Mouse (Mus musculus) forebrain, embryonic 14.5 days (tissue): ENCODE data around the gene Amotl2. TPM values are rescaled to one million over a fixed set of nuclear protein-coding genes. Genes with fewer than 3 reads are reported as not detected.

Source experiments
- ATAC-seq: fragments of 200-750 bp; cut with Nextera tagmentation; 2 replicates; pipeline ENCODE4 v1.8.0; 2017; ENCODE audit warnings: mild to moderate bottlenecking, moderate library complexity
- DNase-seq: peaks from one replicate; pipeline ENCODE4 v3.0.0-alpha.2; 2015; ENCODE audit warnings: low spot score
- H3K27ac ChIP-seq: fragments of 300-500 bp; sonication (generic); 2 replicates; pipeline ENCODE4 v1.5.1; 2014; ENCODE audit warnings: low read depth, mild to moderate bottlenecking, control low read depth, low read length, moderate library complexity
- H3K27me3 ChIP-seq: fragments of 300-500 bp; sonication (generic); replicated peaks from 2 replicates; pipeline ENCODE4 v1.6.1; 2014; ENCODE audit warnings: low read length, control low read depth, mixed read lengths; ENCODE audit not compliant: control insufficient read depth, insufficient read depth
- H3K36me3 ChIP-seq: fragments of 300-500 bp; sonication (generic); 2 replicates; pipeline ENCODE4 v1.6.1; 2014; ENCODE audit warnings: low read length, control low read depth; ENCODE audit not compliant: control insufficient read depth, insufficient read depth
- H3K4me1 ChIP-seq: fragments of 300-500 bp; sonication (generic); 2 replicates; pipeline ENCODE4 v1.6.1; 2014; ENCODE audit warnings: antibody characterized with exemption, low read length, control low read depth; ENCODE audit not compliant: control insufficient read depth, insufficient read depth
- H3K4me2 ChIP-seq: fragments of 300-500 bp; sonication (generic); 2 replicates; pipeline ENCODE4 v1.6.1; 2014; ENCODE audit warnings: mild to moderate bottlenecking, control low read depth, low read length
- H3K4me3 ChIP-seq: fragments of 300-500 bp; sonication (generic); 2 replicates; pipeline ENCODE4 v1.5.1; 2014; ENCODE audit warnings: low read depth, low read length, control low read depth
- H3K9ac ChIP-seq: fragments of 300-500 bp; sonication (generic); 2 replicates; pipeline ENCODE4 v1.6.1; 2014; ENCODE audit warnings: mild to moderate bottlenecking, low read length, control low read depth, moderate library complexity
- H3K9me3 ChIP-seq: fragments of 300-500 bp; sonication (generic); replicated peaks from 2 replicates; pipeline ENCODE4 v1.6.1; 2016; ENCODE audit warnings: low read length, control low read depth, mixed read lengths; ENCODE audit not compliant: control insufficient read depth
- WGBS: fragments of 180-500 bp; shearing (Covaris S2); extraction: QIAGEN DNeasy Blood & Tissue Kit; methylation state at CpG from one replicate; pipeline ENCODE4 v1.1.7; 2014; 5-methylcytosine and 5-hydroxymethylcytosine counted together
- polyA plus RNA-seq: library from polyadenylated mRNA; unstranded; fragments of >200 nt; fragmentation: Nextera tagmentation; extraction: Ambion mirVana; gene quantifications from 2 replicates; pipeline ENCODE4 v1.2.1, GENCODE M21; 2014

Amotl2 gene
- polyA plus RNA-seq, 1 experiment from 2014 or later = 30.4 TPM

GRCm38 (mm10) chr9:102766741-102767140 is 50.3 kb downstream of the Amotl2 start:
- H3K9ac ChIP-seq = no peak overlapping the region
- H3K36me3 ChIP-seq = no peaks in the 10 kb centered on the region
- peaks cover 5% of the 10 kb centered on the region; the same call in 1 of the 2 replicates for H3K4me1 ChIP-seq
- H3K4me3 ChIP-seq = no peak overlapping the region
- H3K9me3 ChIP-seq = no peaks in the 10 kb centered on the region
- no peak overlapping the region for H3K4me2 ChIP-seq
- no peak overlapping the region for H3K27ac ChIP-seq
- no peak for DNase-seq
- 93% methylated on average over 3 of the region's 3 CpGs for WGBS
- no peak for ATAC-seq
- no peaks in the 10 kb centered on the region for H3K27me3 ChIP-seq

- H3K4me3 ChIP-seq = no peak overlapping the region
- H3K27ac ChIP-seq = no peak overlapping the region
- no peak overlapping the region for H3K9ac ChIP-seq
- no peak overlapping the region for H3K4me2 ChIP-seq
- peaks cover 5% of the 10 kb centered on the region; the same call in 1 of the 2 replicates for H3K4me1 ChIP-seq
- WGBS = 61% methylated on average over 3 of the region's 3 CpGs
- ATAC-seq = no peak
- no peak for DNase-seq
- no peaks in the 10 kb centered on the region for H3K9me3 ChIP-seq
- H3K36me3 ChIP-seq = no peaks in the 10 kb centered on the region
- no peaks in the 10 kb centered on the region for H3K27me3 ChIP-seq
Observed at GRCm38 (mm10) chr9:102769257-102769656, 52.8 kb downstream of the Amotl2 start.

- Histone ChIP-seq H3K36me3 (no peaks in the 10 kb centered on the region), H3K9me3 (no peaks in the 10 kb centered on the region), H3K4me3 (no peak overlapping the region), H3K27me3 (no peaks in the 10 kb centered on the region), H3K9ac (no peak overlapping the region), H3K4me2 (no peak overlapping the region), H3K27ac (no peak overlapping the region), H3K4me1 (peaks cover 5% of the 10 kb centered on the region; the same call in 1 of the 2 replicates)
- WGBS = 61% methylated on average over 16 of the region's 16 CpGs
- DNase-seq = peak; percentile 41
- ATAC-seq = no peak
Observed at GRCm38 (mm10) chr9:102770190-102770589, 53.7 kb downstream of the Amotl2 start.

- H3K4me1 ChIP-seq = peaks cover 5% of the 10 kb centered on the region; the same call in 1 of the 2 replicates
- no peaks in the 10 kb centered on the region for H3K9me3 ChIP-seq
- H3K4me3 ChIP-seq = no peak overlapping the region
- H3K36me3 ChIP-seq = no peaks in the 10 kb centered on the region
- no peak overlapping the region for H3K4me2 ChIP-seq
- H3K9ac ChIP-seq = no peak overlapping the region
- 53% methylated on average over 21 of the region's 21 CpGs for WGBS
- H3K27ac ChIP-seq = no peak overlapping the region
- DNase-seq (no peak), ATAC-seq (no peak)
- H3K27me3 ChIP-seq = no peaks in the 10 kb centered on the region
Observed at GRCm38 (mm10) chr9:102771308-102771895, 54.9 kb downstream of the Amotl2 start.

GRCm38 (mm10) chr9:102777631-102778591 is 61.4 kb downstream of the Amotl2 start:
- no peaks in the 10 kb centered on the region for H3K27me3 ChIP-seq
- H3K27ac ChIP-seq = no peak overlapping the region
- ATAC-seq = no peak
- no peak overlapping the region for H3K4me2 ChIP-seq
- WGBS = 77% methylated on average over 18 of the region's 18 CpGs
- H3K9ac ChIP-seq = no peak overlapping the region
- no peaks in the 10 kb centered on the region for H3K36me3 ChIP-seq
- no peaks in the 10 kb centered on the region for H3K4me1 ChIP-seq
- no peak overlapping the region for H3K4me3 ChIP-seq
- no peaks in the 10 kb centered on the region for H3K9me3 ChIP-seq
- DNase-seq = no peak

GRCm38 (mm10) chr9:102779493-102779892 is 63.0 kb downstream of the Amotl2 start:
- peak; percentile 33; the same call in 1 of the 2 replicates for ATAC-seq
- Histone ChIP-seq H3K9me3 (no peaks in the 10 kb centered on the region), H3K4me3 (no peak overlapping the region), H3K4me1 (no peaks in the 10 kb centered on the region), H3K27ac (no peak overlapping the region), H3K4me2 (no peak overlapping the region), H3K27me3 (no peaks in the 10 kb centered on the region), H3K36me3 (no peaks in the 10 kb centered on the region), H3K9ac (no peak overlapping the region)
- WGBS = 9% methylated on average over 15 of the region's 15 CpGs
- DNase-seq = peak; percentile 48

Other genes starting within 250 kb of the Amotl2 start
- gene Ky, start 210.9 kb upstream of the Amotl2 start, polyA plus RNA-seq = 0.30 and 0.31 TPM in 2 replicates
- 156 and 194 TPM in 2 replicates for gene Anapc13, start 90.4 kb upstream of the Amotl2 start, polyA plus RNA-seq
- 37.8 and 41.8 TPM in 2 replicates for gene Cep63, start 90.1 kb upstream of the Amotl2 start, polyA plus RNA-seq
- gene Ryk, start 118.2 kb downstream of the Amotl2 start, polyA plus RNA-seq = 16.8 and 17.5 TPM in 2 replicates